Mouse (Mus musculus) testis, adult 2 months (tissue): ENCODE measurements around the gene Ip6k1.

Experiments used
- CTCF ChIP-seq: fragments of 200-500 bp; IDR thresholded peaks from 2 replicates; pipeline ENCODE4 v1.5.1; 2012; ENCODE audit warnings: low read depth, mild to moderate bottlenecking, inconsistent platforms, low read length, moderate library complexity; ENCODE audit not compliant: control insufficient read depth, insufficient read depth, insufficient replicate concordance
- POLR2A ChIP-seq: fragments of 200-500 bp; IDR thresholded peaks from 2 replicates; pipeline ENCODE4 v1.6.1; 2012; ENCODE audit warnings: low read depth, mild to moderate bottlenecking, inconsistent platforms, low read length, moderate library complexity; ENCODE audit not compliant: control insufficient read depth

DNA sequence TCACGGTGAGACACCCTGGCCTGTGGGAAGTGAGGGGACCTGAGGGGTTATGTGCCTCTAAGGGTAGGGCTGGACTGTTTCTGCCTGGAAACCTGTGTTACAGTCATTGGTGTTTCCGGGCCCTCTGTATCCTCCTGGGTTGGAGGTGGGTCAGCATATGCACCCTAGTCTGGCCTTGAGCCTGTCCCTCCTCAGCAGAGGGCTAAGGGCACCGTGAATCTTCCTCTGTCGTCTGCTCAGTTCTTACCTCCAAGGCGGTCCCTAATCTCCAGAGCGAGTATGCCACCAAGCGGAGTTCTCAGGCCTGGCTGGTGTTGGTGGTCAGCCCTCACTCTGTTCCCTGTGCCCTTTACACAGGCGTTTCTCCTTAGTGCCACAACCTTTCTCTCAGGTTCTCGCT lies 39.4 kb upstream of the Ip6k1 start:
- TF ChIP-seq CTCF (no peak), POLR2A (no peak)
